Mouse (Mus musculus): ENCODE results near the gene Sirt7.

- no peak for TF ChIP-seq CTCF (IDR thresholded peaks at IDR 0.05; ENCODE audit: low read depth, low read length)
- no peak for TF ChIP-seq POLR2A (IDR thresholded peaks at IDR 0.05; ENCODE audit: insufficient read depth, low read length)
These were observed 37.7 kb upstream of the Sirt7 start for GRCm38 (mm10) chr11:120662759-120663158.
